Mouse (Mus musculus) bone marrow, adult 2 months (tissue): Measurements from ENCODE around the gene Smyd3.

Source experiments
- CTCF ChIP-seq: fragments of 200-500 bp; IDR thresholded peaks from 2 replicates; pipeline ENCODE4 v1.5.1; 2011; ENCODE audit warnings: low read length, control low read depth; ENCODE audit not compliant: control insufficient read depth, insufficient read depth
- POLR2A ChIP-seq: fragments of 200-500 bp; IDR thresholded peaks from 2 replicates; pipeline ENCODE4 v1.6.1; 2011; ENCODE audit warnings: low read depth, mild to moderate bottlenecking, control low read depth, low read length, borderline replicate concordance; ENCODE audit not compliant: control insufficient read depth

GRCm38 (mm10) chr1:179424879-179425472, 92.9 kb downstream of the Smyd3 start:
- no peak for TF ChIP-seq CTCF
- no peak for TF ChIP-seq POLR2A
